Mouse (Mus musculus) heart, postnatal 0 days (tissue): ENCODE results near the gene Rcor1.

Source experiments
- CTCF ChIP-seq: IDR thresholded peaks from 2 replicates; pipeline ENCODE4 v1.5.1; 2016; ENCODE audit warnings: antibody characterized with exemption, control low read depth, low read depth
- EP300 ChIP-seq: IDR thresholded peaks from 2 replicates; pipeline ENCODE4 v1.6.1; 2016; ENCODE audit warnings: antibody characterized with exemption, low read depth

DNA sequence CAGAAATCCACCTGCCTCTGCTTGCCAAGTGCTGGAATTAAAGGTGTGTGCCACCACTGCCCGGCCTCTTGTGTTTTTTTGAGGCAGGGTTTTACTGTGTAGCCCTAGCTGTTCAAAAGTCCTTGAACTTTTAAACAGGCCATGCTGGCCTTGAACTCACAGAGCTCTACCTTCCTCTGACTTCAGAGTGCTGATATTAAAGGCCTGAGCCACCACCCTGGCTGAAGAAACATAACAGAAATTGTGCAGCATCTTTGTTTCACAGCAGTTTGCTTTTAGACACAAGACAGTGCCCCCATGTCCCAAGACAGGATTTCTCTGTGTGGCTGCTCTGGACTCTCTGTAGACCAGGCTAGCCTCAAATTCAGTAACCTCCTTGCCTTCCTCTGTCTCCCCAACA is 3.2 kb downstream of the Rcor1 start:
- no peak for TF ChIP-seq CTCF
- no peak for TF ChIP-seq EP300
